Mouse (Mus musculus) frontal cortex, adult 2 months (tissue): Measurements from ENCODE around the gene Wdr76. TPM values are rescaled to one million over a fixed set of nuclear protein-coding genes. Genes with fewer than 3 reads are reported as not detected.
"Not testable (repeated sequence)": the region's sequence is repeated elsewhere in the genome, so short reads cannot be mapped to it uniquely, and the experiment has no call there.

ENCODE experiments used
- DNase-seq, 2 experiments: peaks; one replicate each; pipeline ENCODE4 v3.0.0; 2022; ENCODE audit warnings: low spot score in 1 of 2; ENCODE audit errors: extremely low spot score in 1 of 2
- polyA plus RNA-seq: library from polyadenylated mRNA; depleted of rRNA; stranded (reverse); fragments of >200 nt; gene quantifications from 2 replicates; pipeline ENCODE4 v1.2.3, GENCODE M21; 2012; rRNA removed

The Wdr76 gene
- 3.5 and 4.2 TPM in 2 replicates for polyA plus RNA-seq

GRCm38 (mm10) chr2:121505942-121506882, at the start of gene Wdr76, which contains the start of gene Mfap1a:
TSS of gene Wdr76 (plus strand) at chr2:121506723.
TSS of gene Mfap1a (minus strand) at chr2:121506665.
- DNase-seq = peak; percentile 81 to 92

GRCm38 (mm10) chr2:121460071-121460470, 46.5 kb upstream of the Wdr76 start:
- no peak for DNase-seq

- not testable (repeated sequence) for DNase-seq
Observed at GRCm38 (mm10) chr2:121468982-121469381, 37.5 kb upstream of the Wdr76 start.

- not testable (repeated sequence) for DNase-seq
Observed at GRCm38 (mm10) chr2:121472783-121473182, 33.7 kb upstream of the Wdr76 start.

GRCm38 (mm10) chr2:121473301-121474179, 33.0 kb upstream of the Wdr76 start, which contains the start of gene Mfap1b:
TSS of gene Mfap1b (minus strand) at chr2:121474067.
- DNase-seq = peak; percentile 69 to 93

GRCm38 (mm10) chr2:121474180-121474535, 32.4 kb upstream of the Wdr76 start:
- no peak for DNase-seq

GRCm38 (mm10) chr2:121475306-121475705, 31.2 kb upstream of the Wdr76 start:
- not testable (repeated sequence) for DNase-seq

GRCm38 (mm10) chr2:121477491-121478266, 28.8 kb upstream of the Wdr76 start:
- DNase-seq = no peak

- no peak for DNase-seq
Observed at GRCm38 (mm10) chr2:121480498-121480897, 26.0 kb upstream of the Wdr76 start.

- DNase-seq = not testable (repeated sequence)
Observed at GRCm38 (mm10) chr2:121480916-121481315, 25.6 kb upstream of the Wdr76 start.

GRCm38 (mm10) chr2:121483576-121483975, 22.9 kb upstream of the Wdr76 start:
- DNase-seq = no peak

GRCm38 (mm10) chr2:121484403-121484802, 22.1 kb upstream of the Wdr76 start:
- DNase-seq = not testable (repeated sequence)

- DNase-seq = not testable (repeated sequence)
Observed at GRCm38 (mm10) chr2:121501550-121501949, 5.0 kb upstream of the Wdr76 start.

- no peak for DNase-seq
Observed at GRCm38 (mm10) chr2:121507173-121507950, 839 bp downstream of the Wdr76 start.

GRCm38 (mm10) chr2:121507951-121508330, 1.4 kb downstream of the Wdr76 start:
- DNase-seq = no peak

GRCm38 (mm10) chr2:121509584-121509983, 3.1 kb downstream of the Wdr76 start:
- peak in 1 of 2 experiments; percentile 65 for DNase-seq

- no peak for DNase-seq
Observed at GRCm38 (mm10) chr2:121511401-121511800, 4.9 kb downstream of the Wdr76 start.

GRCm38 (mm10) chr2:121512991-121513765, 6.7 kb downstream of the Wdr76 start:
- not testable (repeated sequence) for DNase-seq

GRCm38 (mm10) chr2:121514211-121514610, 7.7 kb downstream of the Wdr76 start:
- no peak for DNase-seq
